Mouse (Mus musculus): ENCODE measurements at regions not wholly inside any gene's neighbourhood (a gene's known extent, or its start where the extent isn't known, plus 50 kb on each side); places are given as distances from the start of the nearest gene placed in this dataset.

DNA sequence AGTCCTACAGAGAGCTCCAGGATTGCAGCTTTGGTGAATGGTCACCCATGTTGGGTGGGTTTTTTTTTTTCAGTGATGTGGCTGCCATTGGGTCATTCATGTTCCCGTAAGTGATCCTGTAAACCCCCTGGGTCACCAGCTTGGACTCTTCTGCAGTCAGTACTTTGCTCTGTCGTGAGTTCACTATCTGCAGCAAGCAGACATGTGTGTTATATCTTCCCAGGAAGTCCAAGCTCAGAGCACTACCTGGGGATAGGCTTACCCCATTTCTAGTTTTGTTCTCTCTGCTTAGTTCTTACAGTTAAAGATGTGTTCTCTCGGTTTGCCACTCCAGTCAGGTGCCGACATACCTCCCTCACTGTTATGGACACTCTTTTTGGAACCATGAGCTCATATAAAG is 143.4 kb upstream of the Hs6st1 start:
- no peak overlapping the region for H3K4me3 ChIP-seq (ENCODE audit: low read depth, low read length)
- ATAC-seq (ENCODE audit: low FRiP score), result no peak
- H3K9ac ChIP-seq (ENCODE audit: low read length), result no peak overlapping the region
- no peak overlapping the region for H3K27ac ChIP-seq (ENCODE audit: low read depth, low read length)
- WGBS, result 88% methylated on average over 4 of the region's 4 CpGs
- H3K4me1 ChIP-seq (ENCODE audit: control insufficient read depth, insufficient read depth, low read length), result 0 out of 2 replicates have a peak, but pooled peaks cover 2% of the 10 kb centered on the region
- no peaks in the 10 kb centered on the region for H3K9me3 ChIP-seq (ENCODE audit: control insufficient read depth, low read length)
- no peak for DNase-seq (ENCODE audit: low spot score, missing footprints)
- no peaks in the 10 kb centered on the region for H3K36me3 ChIP-seq (ENCODE audit: control insufficient read depth, insufficient read depth, low read length)
- H3K4me2 ChIP-seq, result no peak overlapping the region
- H3K27me3 ChIP-seq (ENCODE audit: control insufficient read depth, insufficient read depth, low read length), result no peaks in the 10 kb centered on the region

DNA sequence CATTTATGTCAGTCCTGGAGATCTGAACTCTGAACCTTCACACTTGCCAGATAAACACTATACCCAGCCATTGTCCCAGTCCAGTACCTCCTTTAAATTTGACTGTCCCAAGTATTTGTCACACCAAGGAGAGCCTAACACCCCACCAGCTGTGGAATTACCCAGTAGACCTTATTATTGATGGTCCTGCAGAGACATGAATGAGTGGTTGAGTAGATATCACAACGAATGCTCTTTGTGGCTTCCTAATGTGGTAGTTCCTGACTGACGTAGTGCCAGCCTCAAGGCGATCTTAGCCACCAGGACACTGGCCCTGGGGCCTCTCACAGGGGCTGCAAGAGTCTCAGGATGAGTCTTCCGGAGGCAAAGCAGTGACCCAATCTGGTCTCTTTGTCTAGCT is 142.9 kb upstream of the Hs6st1 start:
- no peak overlapping the region for H3K4me3 ChIP-seq (ENCODE audit: low read depth, low read length)
- no peak overlapping the region for H3K27ac ChIP-seq (ENCODE audit: low read depth, low read length)
- DNase-seq (ENCODE audit: low spot score, missing footprints) (no peak), ATAC-seq (ENCODE audit: low FRiP score) (no peak)
- no peaks in the 10 kb centered on the region for H3K9me3 ChIP-seq (ENCODE audit: control insufficient read depth, low read length)
- 88% methylated on average over 4 of the region's 4 CpGs for WGBS
- no peak overlapping the region for H3K4me2 ChIP-seq
- H3K27me3 ChIP-seq (ENCODE audit: control insufficient read depth, insufficient read depth, low read length), result no peaks in the 10 kb centered on the region
- H3K4me1 ChIP-seq (ENCODE audit: control insufficient read depth, insufficient read depth, low read length), result 0 out of 2 replicates have a peak, but pooled peaks cover 2% of the 10 kb centered on the region
- H3K9ac ChIP-seq (ENCODE audit: low read length), result no peak overlapping the region
- no peaks in the 10 kb centered on the region for H3K36me3 ChIP-seq (ENCODE audit: control insufficient read depth, insufficient read depth, low read length)

DNA sequence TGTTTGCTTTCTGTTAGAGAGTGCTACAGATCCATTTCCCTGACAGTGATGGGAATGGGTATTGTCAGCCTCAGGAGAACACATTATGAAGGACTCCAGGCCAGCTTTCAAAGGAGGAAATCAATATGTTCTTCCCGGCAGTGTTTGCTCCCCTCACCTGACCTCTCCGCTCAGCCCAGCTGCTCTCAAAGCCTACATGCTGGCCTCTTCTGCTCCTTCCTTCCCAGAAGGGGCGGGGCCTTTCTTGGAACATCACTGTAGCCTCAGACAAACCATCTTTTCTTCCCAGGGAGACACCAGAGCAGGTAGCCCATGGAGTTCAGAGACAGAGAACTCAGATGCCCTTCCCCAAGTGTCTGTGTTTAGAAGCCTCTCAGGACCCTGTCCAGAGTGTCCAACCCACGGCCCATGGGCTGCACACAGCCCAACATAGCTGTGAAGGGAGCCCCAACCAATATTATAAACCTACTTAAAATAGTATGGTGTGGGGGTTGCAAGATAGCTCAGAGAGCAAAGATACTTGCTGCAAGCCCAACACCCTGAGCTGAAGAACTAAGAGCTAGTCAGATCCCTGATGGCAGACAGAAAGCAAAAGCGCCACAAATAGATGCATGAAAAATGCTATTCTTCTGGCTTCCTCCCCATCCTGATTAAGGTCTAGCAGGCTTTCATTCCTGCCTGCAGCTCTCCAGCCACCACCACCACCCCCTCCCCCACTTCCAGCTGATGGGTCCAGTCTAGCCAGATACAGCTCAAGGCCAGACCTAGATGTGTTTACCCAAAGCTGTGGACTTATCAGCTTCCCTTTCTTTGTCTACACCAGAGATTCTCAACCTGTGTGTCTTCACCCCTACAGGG is 141.8 kb upstream of the Hs6st1 start:
- no peaks in the 10 kb centered on the region for H3K9me3 ChIP-seq (ENCODE audit: control insufficient read depth, low read length)
- H3K4me3 ChIP-seq (ENCODE audit: low read depth, low read length), result no peak overlapping the region
- H3K27me3 ChIP-seq (ENCODE audit: control insufficient read depth, insufficient read depth, low read length), result no peaks in the 10 kb centered on the region
- 0 out of 2 replicates have a peak, but pooled peaks cover 2% of the 10 kb centered on the region for H3K4me1 ChIP-seq (ENCODE audit: control insufficient read depth, insufficient read depth, low read length)
- no peak overlapping the region for H3K9ac ChIP-seq (ENCODE audit: low read length)
- DNase-seq (ENCODE audit: low spot score, missing footprints) (no peak), ATAC-seq (ENCODE audit: low FRiP score) (0 out of 2 replicates have a peak, but pooled peaks have one; percentile 27)
- no peak overlapping the region for H3K27ac ChIP-seq (ENCODE audit: low read depth, low read length)
- 78% methylated on average over 5 of the region's 5 CpGs for WGBS
- no peaks in the 10 kb centered on the region for H3K36me3 ChIP-seq (ENCODE audit: control insufficient read depth, insufficient read depth, low read length)
- no peak overlapping the region for H3K4me2 ChIP-seq

DNA sequence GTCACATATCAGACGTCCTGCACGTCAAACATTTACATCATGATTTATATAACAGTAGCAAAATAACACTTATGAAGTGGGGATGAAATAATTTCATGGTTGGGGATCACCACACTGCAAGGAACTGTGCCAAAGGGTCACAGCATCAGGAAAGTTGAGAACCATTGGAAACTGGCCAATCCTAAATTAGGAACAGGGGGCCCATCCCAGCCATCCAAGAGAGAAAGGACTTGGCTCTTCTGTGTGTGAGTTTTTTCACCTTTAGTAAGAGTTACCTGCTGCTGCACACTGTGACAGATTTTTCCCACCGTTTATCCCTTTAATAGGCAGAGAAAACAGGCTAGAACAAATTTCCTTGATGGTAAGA is 141.2 kb upstream of the Hs6st1 start:
- DNase-seq (ENCODE audit: low spot score, missing footprints) (no peak), ATAC-seq (ENCODE audit: low FRiP score) (no peak)
- no peaks in the 10 kb centered on the region for H3K36me3 ChIP-seq (ENCODE audit: control insufficient read depth, insufficient read depth, low read length)
- WGBS, result 79% methylated on average over 3 of the region's 3 CpGs
- no peak overlapping the region for H3K4me3 ChIP-seq (ENCODE audit: low read depth, low read length)
- H3K27ac ChIP-seq (ENCODE audit: low read depth, low read length), result no peak overlapping the region
- 0 out of 2 replicates have a peak, but pooled peaks cover 2% of the 10 kb centered on the region for H3K4me1 ChIP-seq (ENCODE audit: control insufficient read depth, insufficient read depth, low read length)
- H3K9ac ChIP-seq (ENCODE audit: low read length), result no peak overlapping the region
- H3K4me2 ChIP-seq, result no peak overlapping the region
- H3K27me3 ChIP-seq (ENCODE audit: control insufficient read depth, insufficient read depth, low read length), result no peaks in the 10 kb centered on the region
- no peaks in the 10 kb centered on the region for H3K9me3 ChIP-seq (ENCODE audit: control insufficient read depth, low read length)

DNA sequence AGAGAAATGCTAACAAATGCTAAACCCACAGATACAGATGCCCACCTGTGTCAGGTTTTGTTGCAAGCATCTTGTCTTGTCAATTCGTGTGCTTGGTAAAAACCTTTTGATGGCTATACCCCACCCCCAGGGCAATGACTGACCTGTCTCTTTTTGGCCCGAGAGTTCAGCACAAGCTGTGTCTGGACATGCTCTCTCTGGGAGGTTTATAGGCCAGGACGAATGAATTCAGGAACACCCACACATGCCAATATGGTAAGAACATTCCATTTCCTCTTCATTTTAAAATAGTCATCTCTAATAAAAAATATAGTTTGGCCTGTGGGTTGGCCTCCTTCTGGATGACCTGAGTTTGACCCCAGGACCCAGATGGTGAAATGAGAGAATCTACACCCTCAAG is 137.8 kb upstream of the Hs6st1 start:
- Histone ChIP-seq H3K9me3 (ENCODE audit: control insufficient read depth, low read length) (no peaks in the 10 kb centered on the region), H3K9ac (ENCODE audit: low read length) (no peak overlapping the region), H3K27ac (ENCODE audit: low read depth, low read length) (no peak overlapping the region), H3K4me2 (no peak overlapping the region), H3K36me3 (ENCODE audit: control insufficient read depth, insufficient read depth, low read length) (no peaks in the 10 kb centered on the region), H3K4me1 (ENCODE audit: control insufficient read depth, insufficient read depth, low read length) (0 out of 2 replicates have a peak, but pooled peaks cover 2% of the 10 kb centered on the region), H3K27me3 (ENCODE audit: control insufficient read depth, insufficient read depth, low read length) (no peaks in the 10 kb centered on the region), H3K4me3 (ENCODE audit: low read depth, low read length) (no peak overlapping the region)
- no peak for ATAC-seq (ENCODE audit: low FRiP score)
- no peak for DNase-seq (ENCODE audit: low spot score, missing footprints)
- WGBS, result 72% methylated on average over 3 of the region's 3 CpGs

DNA sequence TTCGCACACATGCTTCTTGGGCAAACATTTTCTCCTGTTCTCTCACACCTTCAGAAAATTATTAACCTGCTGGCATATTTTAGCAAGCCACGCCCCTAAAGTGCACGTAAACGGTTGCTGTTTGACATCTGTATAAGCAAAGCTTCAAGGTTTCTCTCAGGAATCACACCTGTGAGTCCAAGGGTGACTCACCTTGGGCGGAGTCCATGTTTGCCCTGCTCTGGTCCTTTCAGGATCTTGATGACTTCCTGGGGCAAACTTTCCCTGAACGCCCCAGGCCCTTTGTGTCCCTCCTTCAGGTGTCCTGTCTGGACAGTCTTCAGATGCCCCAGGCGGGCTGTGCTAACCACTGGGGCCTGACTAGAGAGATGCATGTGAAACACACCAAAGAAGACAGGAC is 137.1 kb upstream of the Hs6st1 start:
- no peaks in the 10 kb centered on the region for H3K36me3 ChIP-seq (ENCODE audit: control insufficient read depth, insufficient read depth, low read length)
- WGBS, result 89% methylated on average over 7 of the region's 7 CpGs

DNA sequence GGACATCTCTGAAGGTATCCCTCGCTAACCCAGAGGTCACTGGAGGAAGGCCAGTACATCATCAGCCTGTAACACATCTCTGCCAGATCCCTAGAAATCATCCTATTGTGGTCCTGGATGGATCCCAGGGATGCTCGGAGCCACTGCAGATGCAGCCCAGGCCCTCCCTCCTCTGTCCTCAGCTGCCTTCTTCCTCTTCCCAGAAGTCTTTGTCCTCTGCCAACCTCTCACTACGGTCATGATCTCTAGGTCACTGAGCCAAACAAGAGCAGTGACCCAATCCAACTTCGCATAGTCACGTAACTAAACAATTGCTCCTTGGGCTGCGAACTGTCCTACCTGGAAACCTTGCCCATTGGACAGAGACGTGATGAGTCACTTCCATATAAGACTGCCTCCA is 134.7 kb upstream of the Hs6st1 start:
- Histone ChIP-seq H3K9me3 (ENCODE audit: control insufficient read depth, low read length) (no peaks in the 10 kb centered on the region), H3K4me2 (no peak overlapping the region), H3K9ac (ENCODE audit: low read length) (no peak overlapping the region), H3K4me3 (ENCODE audit: low read depth, low read length) (no peak overlapping the region), H3K4me1 (ENCODE audit: control insufficient read depth, insufficient read depth, low read length) (no peaks in the 10 kb centered on the region), H3K36me3 (ENCODE audit: control insufficient read depth, insufficient read depth, low read length) (no peaks in the 10 kb centered on the region), H3K27me3 (ENCODE audit: control insufficient read depth, insufficient read depth, low read length) (no peaks in the 10 kb centered on the region), H3K27ac (ENCODE audit: low read depth, low read length) (no peak overlapping the region)
- no peak for DNase-seq (ENCODE audit: low spot score, missing footprints)
- ATAC-seq (ENCODE audit: low FRiP score), result no peak
- WGBS, result 84% methylated on average over 7 of the region's 7 CpGs

More for the DNA sequence above, 137.1 kb upstream of the Hs6st1 start:
- Histone ChIP-seq H3K4me3 (ENCODE audit: low read depth, low read length) (no peak overlapping the region), H3K9me3 (ENCODE audit: control insufficient read depth, low read length) (no peaks in the 10 kb centered on the region), H3K4me2 (no peak overlapping the region), H3K27ac (ENCODE audit: low read depth, low read length) (no peak overlapping the region), H3K27me3 (ENCODE audit: control insufficient read depth, insufficient read depth, low read length) (no peaks in the 10 kb centered on the region), H3K4me1 (ENCODE audit: control insufficient read depth, insufficient read depth, low read length) (0 out of 2 replicates have a peak, but pooled peaks cover 2% of the 10 kb centered on the region), H3K9ac (ENCODE audit: low read length) (no peak overlapping the region)
- ATAC-seq (ENCODE audit: low FRiP score) (no peak), DNase-seq (ENCODE audit: low spot score, missing footprints) (no peak)

DNA sequence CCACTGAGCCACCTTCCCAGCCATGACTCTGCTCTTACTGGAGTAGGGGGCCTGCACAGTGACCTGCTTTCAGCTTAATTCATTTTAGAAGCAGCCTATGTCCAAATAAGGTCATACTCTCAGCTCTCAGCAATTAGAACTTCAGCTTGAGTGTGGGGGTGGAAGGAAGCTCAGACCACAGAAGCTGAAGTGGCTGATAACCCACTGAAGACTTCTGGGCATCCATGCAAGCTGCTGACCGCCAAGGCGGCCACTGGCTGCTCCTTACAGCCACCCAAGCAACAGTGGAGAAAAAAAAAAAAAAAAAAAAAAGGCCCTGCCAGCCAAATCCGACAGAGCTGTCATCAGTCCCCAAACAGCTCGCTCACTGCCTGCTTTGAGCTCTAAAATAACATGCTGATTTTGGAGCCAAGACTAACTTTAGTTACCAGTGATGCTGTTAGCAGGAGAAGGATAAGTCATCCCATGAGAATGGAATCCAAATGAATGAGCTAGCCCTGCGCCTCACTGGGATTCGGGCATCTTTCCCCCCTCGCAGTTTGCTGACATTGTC is 133.0 kb upstream of the Hs6st1 start:
- Histone ChIP-seq H3K9me3 (ENCODE audit: control insufficient read depth, low read length) (no peaks in the 10 kb centered on the region), H3K27me3 (ENCODE audit: control insufficient read depth, insufficient read depth, low read length) (no peaks in the 10 kb centered on the region), H3K4me3 (ENCODE audit: low read depth, low read length) (no peak overlapping the region), H3K4me1 (ENCODE audit: control insufficient read depth, insufficient read depth, low read length) (no peaks in the 10 kb centered on the region), H3K9ac (ENCODE audit: low read length) (no peak overlapping the region), H3K4me2 (no peak overlapping the region), H3K36me3 (ENCODE audit: control insufficient read depth, insufficient read depth, low read length) (no peaks in the 10 kb centered on the region), H3K27ac (ENCODE audit: low read depth, low read length) (no peak overlapping the region)
- 70% methylated on average over 7 of the region's 7 CpGs for WGBS
- ATAC-seq (ENCODE audit: low FRiP score) (no peak), DNase-seq (ENCODE audit: low spot score, missing footprints) (no peak)

DNA sequence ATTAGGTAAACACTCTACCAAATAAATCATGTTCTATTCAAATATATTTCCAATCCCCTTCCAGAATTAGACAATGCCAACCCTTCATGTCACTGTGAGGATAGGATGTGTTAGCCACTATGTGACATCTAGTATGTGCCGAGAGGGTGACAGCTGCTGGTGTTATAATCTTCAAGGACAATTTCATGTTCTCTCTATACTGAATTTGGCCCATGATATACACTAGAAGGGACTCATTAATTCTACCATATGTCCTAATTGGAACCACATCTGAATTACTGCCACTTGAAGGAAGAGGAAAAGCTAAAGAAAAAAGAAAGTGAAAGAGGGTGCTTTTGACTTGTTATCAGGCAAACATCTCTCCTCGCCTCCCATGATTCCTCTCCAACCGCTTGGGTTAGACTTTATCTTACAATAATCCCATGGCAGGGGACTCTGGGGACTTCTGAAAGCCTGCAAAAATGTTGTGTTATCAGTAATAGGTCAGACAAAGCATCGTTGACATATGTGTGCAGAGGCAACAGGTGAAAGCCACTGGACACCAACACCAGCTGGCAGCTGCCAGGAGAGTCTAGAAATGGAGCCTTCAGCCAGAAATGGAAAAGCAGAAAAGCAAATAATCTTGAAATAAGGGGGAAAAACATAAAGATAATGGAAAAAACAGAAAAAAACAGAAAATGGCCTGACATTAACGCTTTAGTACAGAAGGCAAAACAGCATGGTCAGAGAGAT is 131.7 kb upstream of the Hs6st1 start:
- Histone ChIP-seq H3K9me3 (ENCODE audit: control insufficient read depth, low read length) (no peaks in the 10 kb centered on the region), H3K27ac (ENCODE audit: low read depth, low read length) (no peak overlapping the region), H3K36me3 (ENCODE audit: control insufficient read depth, insufficient read depth, low read length) (no peaks in the 10 kb centered on the region), H3K4me1 (ENCODE audit: control insufficient read depth, insufficient read depth, low read length) (peaks cover 6% of the 10 kb centered on the region), H3K9ac (ENCODE audit: low read length) (no peak overlapping the region), H3K27me3 (ENCODE audit: control insufficient read depth, insufficient read depth, low read length) (no peaks in the 10 kb centered on the region), H3K4me3 (ENCODE audit: low read depth, low read length) (no peak overlapping the region), H3K4me2 (no peak overlapping the region)
- ATAC-seq (ENCODE audit: low FRiP score), result no peak
- DNase-seq (ENCODE audit: low spot score, missing footprints), result no peak
- 84% methylated on average over 5 of the region's 5 CpGs for WGBS
